Mouse (Mus musculus): Measurements from ENCODE around the gene Xxylt1. TPM values are rescaled to one million over a fixed set of nuclear protein-coding genes. Genes with fewer than 3 reads are reported as not detected.
A peak's percentile ranks its signal among the peaks of the same experiment; 100 is the strongest.

Gene Xxylt1
- total and polyA plus RNA-seq, 3 experiments = 10.5 to 13.5 (median 11.5) TPM

- H3K27ac ChIP-seq = peak overlapping the region; percentile 90
- H3K36me3 ChIP-seq (ENCODE audit: control insufficient read depth, insufficient read depth, low read length) = no peaks in the 10 kb centered on the region
- intact Hi-C loops (cut with DNase I) = loop anchor here (5.0 to 10.0 kb wide), 2 partner anchors 276 to 333 kb away; no protein-coding TSS in a partner anchor
- H3K27me3 ChIP-seq (ENCODE audit: control insufficient read depth, insufficient read depth, low read length) = no peaks in the 10 kb centered on the region
- TF ChIP-seq POLR2A (IDR thresholded peaks at IDR 0.05; ENCODE audit: insufficient read depth, low read depth, low read length) = no peak
- TF ChIP-seq EP300 (IDR thresholded peaks at IDR 0.05; ENCODE audit: insufficient read depth, low read depth, low read length) = no peak
- TF ChIP-seq CTCF (IDR thresholded peaks at IDR 0.05) = no peak
- DNase-seq = peak in 1 of 2 experiments; percentile 56
- H3K9ac ChIP-seq (ENCODE audit: low read depth, low read length) = no peak overlapping the region
- WGBS = 64% methylated on average over 7 of the region's 7 CpGs
- 0 out of 2 replicates have a peak, but pooled peaks cover 1% of the 10 kb centered on the region for H3K79me2 ChIP-seq (replicated peaks; ENCODE audit: control insufficient read depth, insufficient read depth, low read length)
- H3K4me1 ChIP-seq (ENCODE audit: control insufficient read depth, insufficient read depth, low read length) = peaks cover 29% of the 10 kb centered on the region
- no peak overlapping the region for H3K4me3 ChIP-seq
Measured at GRCm38 (mm10) chr16:31068280-31068679, 13.0 kb downstream of the Xxylt1 start.

- no peaks in the 10 kb centered on the region for H3K36me3 ChIP-seq (ENCODE audit: control insufficient read depth, insufficient read depth, low read length)
- peak; percentile 77 for TF ChIP-seq EP300 (IDR thresholded peaks at IDR 0.05; ENCODE audit: insufficient read depth, low read depth, low read length)
- TF ChIP-seq CTCF (IDR thresholded peaks at IDR 0.05) = no peak
- TF ChIP-seq POLR2A (IDR thresholded peaks at IDR 0.05; ENCODE audit: insufficient read depth, low read depth, low read length) = peak; percentile 60
- peaks cover 29% of the 10 kb centered on the region for H3K4me1 ChIP-seq (ENCODE audit: control insufficient read depth, insufficient read depth, low read length)
- DNase-seq = peak; percentile 62 to 72
- intact Hi-C loops (cut with DNase I) = loop anchor here (2.0 to 10.0 kb wide), 6 partner anchors 38 to 332 kb away; no protein-coding TSS in a partner anchor
- H3K79me2 ChIP-seq (replicated peaks; ENCODE audit: control insufficient read depth, insufficient read depth, low read length) = 0 out of 2 replicates have a peak, but pooled peaks cover 1% of the 10 kb centered on the region
- 31% methylated on average over 15 of the region's 15 CpGs for WGBS
- peak overlapping the region; percentile 90 for H3K27ac ChIP-seq
- no peaks in the 10 kb centered on the region for H3K27me3 ChIP-seq (ENCODE audit: control insufficient read depth, insufficient read depth, low read length)
- peak overlapping the region; percentile 50 for H3K9ac ChIP-seq (ENCODE audit: low read depth, low read length)
- H3K4me3 ChIP-seq = peak overlapping the region; percentile 23; the same call in 1 of the 2 replicates
Measured at GRCm38 (mm10) chr16:31066344-31067098, 14.7 kb downstream of the Xxylt1 start.

- TF ChIP-seq CTCF (IDR thresholded peaks at IDR 0.05) (no peak), EP300 (IDR thresholded peaks at IDR 0.05; ENCODE audit: insufficient read depth, low read depth, low read length) (no peak), POLR2A (IDR thresholded peaks at IDR 0.05; ENCODE audit: insufficient read depth, low read depth, low read length) (no peak)
- intact Hi-C loops (cut with DNase I) = loop anchor here (5.0 to 10.0 kb wide), 2 partner anchors 272 to 330 kb away; no protein-coding TSS in a partner anchor
- no peak overlapping the region for H3K4me3 ChIP-seq
- no peak overlapping the region for H3K9ac ChIP-seq (ENCODE audit: low read depth, low read length)
- no peaks in the 10 kb centered on the region for H3K27me3 ChIP-seq (ENCODE audit: control insufficient read depth, insufficient read depth, low read length)
- H3K36me3 ChIP-seq (ENCODE audit: control insufficient read depth, insufficient read depth, low read length) = no peaks in the 10 kb centered on the region
- peak overlapping the region; percentile 90 for H3K27ac ChIP-seq
- 0 out of 2 replicates have a peak, but pooled peaks cover 1% of the 10 kb centered on the region for H3K79me2 ChIP-seq (replicated peaks; ENCODE audit: control insufficient read depth, insufficient read depth, low read length)
- peaks cover 27% of the 10 kb centered on the region for H3K4me1 ChIP-seq (ENCODE audit: control insufficient read depth, insufficient read depth, low read length)
- DNase-seq = no peak
- 81% methylated on average over 6 of the region's 6 CpGs for WGBS
Measured at GRCm38 (mm10) chr16:31064782-31065181, 16.4 kb downstream of the Xxylt1 start.

GRCm38 (mm10) chr16:31062918-31063317, 18.3 kb downstream of the Xxylt1 start:
- whole genome bisulfite sequencing = 83% methylated on average over 3 of the region's 3 CpGs
- Histone ChIP-seq H3K27ac (no peak overlapping the region), H3K9ac (ENCODE audit: low read depth, low read length) (no peak overlapping the region), H3K79me2 (replicated peaks; ENCODE audit: control insufficient read depth, insufficient read depth, low read length) (no peaks in the 10 kb centered on the region), H3K4me1 (ENCODE audit: control insufficient read depth, insufficient read depth, low read length) (peaks cover 17% of the 10 kb centered on the region), H3K4me3 (no peak overlapping the region), H3K27me3 (ENCODE audit: control insufficient read depth, insufficient read depth, low read length) (no peaks in the 10 kb centered on the region), H3K36me3 (ENCODE audit: control insufficient read depth, insufficient read depth, low read length) (no peaks in the 10 kb centered on the region)
- DNase-seq = no peak
- intact Hi-C loops (cut with DNase I) = loop anchor here (10.0 kb wide), 1 partner anchor 328 kb away; no protein-coding TSS in a partner anchor
- no peak for TF ChIP-seq CTCF (IDR thresholded peaks at IDR 0.05)
- no peak for TF ChIP-seq POLR2A (IDR thresholded peaks at IDR 0.05; ENCODE audit: insufficient read depth, low read depth, low read length)
- no peak for TF ChIP-seq EP300 (IDR thresholded peaks at IDR 0.05; ENCODE audit: insufficient read depth, low read depth, low read length)

- no peaks in the 10 kb centered on the region for H3K36me3 ChIP-seq (ENCODE audit: control insufficient read depth, insufficient read depth, low read length)
- peak overlapping the region; percentile 41; the same call in 1 of the 2 replicates for H3K27ac ChIP-seq
- no peaks in the 10 kb centered on the region for H3K27me3 ChIP-seq (ENCODE audit: control insufficient read depth, insufficient read depth, low read length)
- peak; percentile 59 to 63 for DNase-seq
- no peak overlapping the region for H3K9ac ChIP-seq (ENCODE audit: low read depth, low read length)
- intact Hi-C loops (cut with DNase I) = loop anchor here (10.0 kb wide), 1 partner anchor 327 kb away; no protein-coding TSS in a partner anchor
- 54% methylated on average over 11 of the region's 11 CpGs for WGBS
- H3K79me2 ChIP-seq (replicated peaks; ENCODE audit: control insufficient read depth, insufficient read depth, low read length) = peaks cover 2% of the 10 kb centered on the region; the same call in 1 of the 2 replicates
- H3K4me1 ChIP-seq (ENCODE audit: control insufficient read depth, insufficient read depth, low read length) = peaks cover 9% of the 10 kb centered on the region
- H3K4me3 ChIP-seq = no peak overlapping the region
- TF ChIP-seq EP300 (IDR thresholded peaks at IDR 0.05; ENCODE audit: insufficient read depth, low read depth, low read length) = 0 out of 2 replicates have a peak, but pooled peaks have one; percentile 28
- TF ChIP-seq POLR2A (IDR thresholded peaks at IDR 0.05; ENCODE audit: insufficient read depth, low read depth, low read length) = no peak
Measured at GRCm38 (mm10) chr16:31061246-31061880, 19.9 kb downstream of the Xxylt1 start.

Measured in heart, adult 2 months (tissue).